Mouse (Mus musculus) stomach, postnatal 0 days (tissue): ENCODE results near the gene Nucks1.

Experiments used
- CTCF ChIP-seq: IDR thresholded peaks from 2 replicates; pipeline ENCODE4 v1.5.1; 2016; ENCODE audit warnings: antibody characterized with exemption, low read depth, mild to moderate bottlenecking, moderate library complexity
- EP300 ChIP-seq: optimal IDR thresholded peaks from 2 replicates; pipeline ENCODE3; 2016; ENCODE audit warnings: antibody characterized with exemption

GRCm38 (mm10) chr1:131955131-131955757 is 44.9 kb downstream of the Nucks1 start:
- TF ChIP-seq CTCF, result no peak
- TF ChIP-seq EP300, result no peak
